ENCODE assay signal across 8 mouse cellular contexts in the genomic region with DNA sequence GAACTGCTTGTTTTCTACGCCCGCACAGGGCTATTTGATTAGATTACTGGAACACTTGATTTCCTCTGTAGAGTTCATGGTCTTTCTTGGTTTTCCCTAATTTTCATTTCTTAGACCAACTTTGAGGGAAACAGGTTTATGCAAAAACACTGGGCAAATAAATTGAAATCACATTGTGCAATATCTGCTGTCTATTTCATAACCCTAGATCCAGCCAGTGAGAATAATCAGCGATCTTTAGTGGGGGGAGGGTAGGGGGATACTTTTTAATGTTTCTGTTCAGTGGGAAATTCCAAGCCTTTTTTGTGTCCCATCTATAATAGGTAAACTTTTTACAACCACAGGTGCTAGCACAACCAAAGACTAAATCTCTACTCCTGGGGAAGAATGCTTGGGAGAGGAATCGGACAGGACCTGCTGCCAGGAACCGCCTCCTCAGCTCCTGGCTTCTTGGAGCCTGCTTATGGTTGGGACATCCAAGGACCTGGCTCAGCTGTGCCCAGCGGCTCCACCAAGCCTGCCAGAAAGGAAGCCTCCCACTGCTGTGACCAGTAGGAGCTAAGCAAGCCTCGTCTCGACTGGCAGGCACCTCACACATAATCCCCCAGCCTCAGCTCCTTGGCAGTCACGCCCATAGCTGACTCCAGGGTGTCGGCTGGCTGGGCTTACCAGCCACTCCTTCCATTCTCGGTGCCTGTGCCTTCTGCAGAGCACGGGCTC.
DNase-seq lines count a peak whose midpoint lies in the region; ATAC-seq lines count a peak whose summit lies in the region.

No protein-coding gene starts in this region.

- ATAC-seq in cerebellum, adult (ENCODE audit: insufficient number of reproducible peaks, low FRiP score, low TSS enrichment), result no peak
- ATAC-seq in activated CD4-positive, CD25-positive, alpha-beta regulatory T cell, adult 4 months, result no peak

- intact Hi-C loops in heart, postnatal 36 days (cut with DNase I), result no loop called here

- DNase-seq in cerebellum, adult 11-12 months, result peak; percentile 15
- DNase-seq in ovary, postnatal 36 days (ENCODE audit: low spot score), result peak; percentile 48
- DNase-seq in ovary, postnatal 14 days (ENCODE audit: low spot score), result no peak
- peak; percentile 58 to 68 for DNase-seq in heart, postnatal 36 days
- peak; percentile 11 for DNase-seq in urinary bladder, postnatal 25 days (ENCODE audit: low spot score)
- no peak for DNase-seq in kidney, adult 9 months

Comparison
In these comparisons a context has a peak if more than half of its experiments do, and no peak if none do; other contexts are left out.
1. DNase-seq: peak in cerebellum, adult 11-12 months (single experiment), ovary, postnatal 36 days (single experiment), heart, postnatal 36 days (2 of 2) and urinary bladder, postnatal 25 days (single experiment); none in ovary, postnatal 14 days (single experiment) and kidney, adult 9 months (single experiment).